Mouse (Mus musculus): ENCODE results near the gene Emsy.

The Emsy gene

GRCm38 (mm10) chr7:98667956-98668746 is 11.6 kb upstream of the Emsy start:
- DNase-seq (ENCODE audit: low spot score) = no peak

- no peak for DNase-seq (ENCODE audit: low spot score)
Measured at GRCm38 (mm10) chr7:98665726-98666125, 9.1 kb upstream of the Emsy start.

GRCm38 (mm10) chr7:98665166-98665565 is 8.6 kb upstream of the Emsy start:
- no peak for DNase-seq (ENCODE audit: low spot score)

- DNase-seq (ENCODE audit: low spot score) = peak; percentile 51
Measured at GRCm38 (mm10) chr7:98655681-98656530, 677 bp downstream of the Emsy start.

- DNase-seq (ENCODE audit: low spot score) = no peak
Measured at GRCm38 (mm10) chr7:98651651-98652050, 4.9 kb downstream of the Emsy start.

- no peak for DNase-seq (ENCODE audit: low spot score)
Measured at GRCm38 (mm10) chr7:98644238-98644637, 12.3 kb downstream of the Emsy start.

- DNase-seq (ENCODE audit: low spot score) = no peak
Measured at GRCm38 (mm10) chr7:98636607-98637006, 20.0 kb downstream of the Emsy start.

GRCm38 (mm10) chr7:98633032-98633431 is 23.6 kb downstream of the Emsy start:
- no peak for DNase-seq (ENCODE audit: low spot score)

- no peak for DNase-seq (ENCODE audit: low spot score)
Measured at GRCm38 (mm10) chr7:98629947-98630346, 26.6 kb downstream of the Emsy start.

GRCm38 (mm10) chr7:98617739-98618138 is 38.8 kb downstream of the Emsy start:
- DNase-seq (ENCODE audit: low spot score) = no peak

- DNase-seq (ENCODE audit: low spot score) = no peak
Measured at GRCm38 (mm10) chr7:98612936-98613335, 43.6 kb downstream of the Emsy start.

- no peak for DNase-seq (ENCODE audit: low spot score)
Measured at GRCm38 (mm10) chr7:98608520-98608919, 48.1 kb downstream of the Emsy start.

- DNase-seq (ENCODE audit: low spot score) = no peak
Measured at GRCm38 (mm10) chr7:98607158-98607557, 49.4 kb downstream of the Emsy start.

GRCm38 (mm10) chr7:98601715-98602114 is 54.9 kb downstream of the Emsy start:
- DNase-seq (ENCODE audit: low spot score) = no peak

GRCm38 (mm10) chr7:98597402-98597801 is 59.2 kb downstream of the Emsy start:
- no peak for DNase-seq (ENCODE audit: low spot score)

GRCm38 (mm10) chr7:98594731-98595130 is 61.9 kb downstream of the Emsy start:
- no peak for DNase-seq (ENCODE audit: low spot score)

- no peak for DNase-seq (ENCODE audit: low spot score)
Measured at GRCm38 (mm10) chr7:98593276-98593675, 63.3 kb downstream of the Emsy start.

GRCm38 (mm10) chr7:98589028-98589427 is 67.6 kb downstream of the Emsy start:
- no peak for DNase-seq (ENCODE audit: low spot score)

- DNase-seq (ENCODE audit: low spot score) = no peak
Measured at GRCm38 (mm10) chr7:98586313-98586712, 70.3 kb downstream of the Emsy start.

- DNase-seq (ENCODE audit: low spot score) = no peak
Measured at GRCm38 (mm10) chr7:98584555-98584954, 72.0 kb downstream of the Emsy start.

- DNase-seq (ENCODE audit: low spot score) = no peak
Measured at GRCm38 (mm10) chr7:98581266-98581665, 75.3 kb downstream of the Emsy start.

- no peak for DNase-seq (ENCODE audit: low spot score)
Measured at GRCm38 (mm10) chr7:98580441-98580840, 76.1 kb downstream of the Emsy start.

GRCm38 (mm10) chr7:98579731-98580130 is 76.9 kb downstream of the Emsy start:
- no peak for DNase-seq (ENCODE audit: low spot score)
